12 mouse cellular contexts compared by ENCODE assay signal in the genomic region with DNA sequence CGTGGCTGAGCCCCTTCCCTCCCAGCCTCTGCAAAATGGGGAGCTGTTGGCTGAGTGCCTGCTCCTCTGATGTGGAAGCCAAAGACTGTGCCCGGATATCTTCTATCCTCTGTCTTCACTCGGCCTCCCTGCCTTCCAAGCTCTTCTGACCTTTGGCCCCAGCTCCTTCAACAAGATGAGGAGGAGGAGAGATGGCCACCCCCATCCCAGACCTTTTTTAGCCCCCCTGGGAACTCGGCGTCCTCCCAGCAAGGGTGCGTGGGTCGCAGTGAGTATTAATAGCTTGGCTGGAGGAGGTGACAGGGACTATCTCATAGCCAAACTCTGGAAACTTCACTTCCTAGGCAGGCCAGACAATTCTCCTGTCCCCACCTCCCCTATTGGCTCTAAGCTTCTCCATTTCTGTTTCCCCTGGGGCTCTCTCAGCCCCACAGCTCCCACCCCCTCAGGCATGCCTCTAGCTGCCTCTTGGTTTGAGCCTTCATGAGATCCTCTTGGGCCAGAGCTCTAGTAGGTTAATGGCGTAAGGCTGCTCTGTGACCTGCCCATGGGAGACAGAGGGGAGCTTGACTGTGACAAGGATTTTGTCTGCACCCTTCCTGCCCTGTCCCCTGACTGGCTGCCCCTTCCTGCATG. TPM values are rescaled to one million over a fixed set of nuclear protein-coding genes. Genes with fewer than 3 reads are reported as not detected.
DNase-seq lines count a peak whose midpoint lies in the region; ATAC-seq and TF ChIP-seq lines count a peak whose summit lies in the region.
"Had no signal": no experiment of that assay in that cellular context is flagged by ENCODE, and none has a peak within 500 bp of the region (broad histone marks: within the 10 kb centered on the region; RNA-seq: fewer than 3 reads in every experiment).

No protein-coding gene starts in this region.

- H3K36me3 ChIP-seq in heart, embryonic 11.5 days (ENCODE audit: control insufficient read depth, insufficient read depth, low read length) = no peaks in the 10 kb centered on the region
- no peaks in the 10 kb centered on the region for H3K36me3 ChIP-seq in forebrain, embryonic 11.5 days (ENCODE audit: control insufficient read depth, insufficient read depth, low read length)
- H3K36me3 ChIP-seq: embryonic facial prominence, embryonic 12.5 days had no signal

- DNase-seq in gastrocnemius, adult 2 months = peak; percentile 89
- no peak for DNase-seq in gastrocnemius, postnatal 4 days (ENCODE audit: low spot score in 2 of 2)
- peak; percentile 31 for DNase-seq in adrenal gland, postnatal 25 days
- DNase-seq in kidney, postnatal 4 days = peak; percentile 55 to 58
- DNase-seq in T-cell, adult 2 months (ENCODE audit: low spot score) = no peak
- no peak for DNase-seq in forebrain, embryonic 11.5 days (ENCODE audit: low spot score)
- DNase-seq: spleen, adult 18-20 months had no signal

- no peak for TF ChIP-seq CTCF in gastrocnemius, adult 2 months (IDR thresholded peaks at IDR 0.05)

- intact Hi-C loops in gastrocnemius, adult 2 months (cut with DNase I) = no loop called here

- peak overlapping the region; percentile 84 for H3K27ac ChIP-seq in gastrocnemius, adult 2 months
- H3K27ac ChIP-seq in heart, embryonic 11.5 days (ENCODE audit: low read depth, low read length) = peak overlapping the region; percentile 72
- no peak overlapping the region for H3K27ac ChIP-seq in forebrain, embryonic 11.5 days (ENCODE audit: low read depth, low read length)
- H3K27ac ChIP-seq: embryonic facial prominence, embryonic 12.5 days had no signal

- H3K27me3 ChIP-seq in heart, embryonic 11.5 days (ENCODE audit: control insufficient read depth, insufficient read depth, low read length) = no peaks in the 10 kb centered on the region
- H3K27me3 ChIP-seq in forebrain, embryonic 11.5 days (ENCODE audit: control insufficient read depth, insufficient read depth, low read length) = no peaks in the 10 kb centered on the region
- H3K27me3 ChIP-seq: embryonic facial prominence, embryonic 12.5 days had no signal

- 20% methylated on average over 8 of the region's 8 CpGs for WGBS in heart, embryonic 11.5 days (ENCODE audit: insufficient replicate concordance)
- WGBS in forebrain, embryonic 11.5 days = 61% methylated on average over 8 of the region's 8 CpGs

- peak overlapping the region; percentile 23; the same call in 1 of the 2 replicates for H3K4me2 ChIP-seq in heart, embryonic 11.5 days
- no peak overlapping the region for H3K4me2 ChIP-seq in forebrain, embryonic 11.5 days (ENCODE audit: low read depth, low read length, severe bottlenecking)
- H3K4me2 ChIP-seq: embryonic facial prominence, embryonic 12.5 days had no signal

- 0 out of 2 replicates have a peak, but pooled peaks have one; percentile 35 for ATAC-seq in heart, embryonic 11.5 days (replicated peaks; ENCODE audit: insufficient number of reproducible peaks, low FRiP score, low TSS enrichment)
- no peak for ATAC-seq in CD4-positive, CD25-positive, alpha-beta regulatory T cell, adult 4 months
- no peak for ATAC-seq in forebrain, embryonic 11.5 days (replicated peaks; ENCODE audit: low FRiP score)
- ATAC-seq: hindbrain, embryonic 16.5 days had no signal

- H3K4me1 ChIP-seq in heart, embryonic 11.5 days (ENCODE audit: control insufficient read depth, insufficient read depth, low read length) = peaks cover 43% of the 10 kb centered on the region
- H3K4me1 ChIP-seq in forebrain, embryonic 11.5 days (replicated peaks; ENCODE audit: control insufficient read depth, insufficient read depth, low read length) = peaks cover 12% of the 10 kb centered on the region; the same call in 1 of the 2 replicates

- peak overlapping the region; percentile 10; the same call in 1 of the 2 replicates for H3K9ac ChIP-seq in heart, embryonic 11.5 days (ENCODE audit: low read depth, low read length)
- H3K9ac ChIP-seq in forebrain, embryonic 11.5 days (ENCODE audit: low read length) = no peak overlapping the region
- H3K9ac ChIP-seq: embryonic facial prominence, embryonic 12.5 days had no signal

- H3K4me3 ChIP-seq in gastrocnemius, adult 2 months = peak overlapping the region; percentile 23; the same call in 1 of the 2 replicates
- no peak overlapping the region for H3K4me3 ChIP-seq in heart, embryonic 11.5 days (ENCODE audit: low read depth, low read length)
- no peak overlapping the region for H3K4me3 ChIP-seq in forebrain, embryonic 11.5 days (ENCODE audit: low read depth, low read length)
- H3K4me3 ChIP-seq: embryonic facial prominence, embryonic 12.5 days; myocyte had no signal

- H3K9me3 ChIP-seq in heart, embryonic 11.5 days (replicated peaks; ENCODE audit: control insufficient read depth, low read length) = no peaks in the 10 kb centered on the region
- no peaks in the 10 kb centered on the region for H3K9me3 ChIP-seq in forebrain, embryonic 11.5 days (ENCODE audit: control insufficient read depth, low read length)
- H3K9me3 ChIP-seq: embryonic facial prominence, embryonic 12.5 days had no signal

RNA-seq across cellular contexts. Expression of gene Rpl29, which starts 22.7 kb away (rescaled TPM):
- 100 to 1,000 TPM; 253 to 301 TPM for total RNA-seq in gastrocnemius, adult 2 months (2021)
- 100 to 1,000 TPM; 526 to 599 TPM for total RNA-seq in gastrocnemius, postnatal 4 days (2021)
- 413 and 509 TPM in 2 replicates for total RNA-seq in adrenal gland, postnatal 25 days (2021)
- 695 and 851 TPM in 2 replicates for polyA plus RNA-seq in heart, embryonic 11.5 days (2014; fragmentation: Nextera tagmentation; extraction: Ambion mirVana)
- polyA plus RNA-seq in CD4-positive, CD25-positive, alpha-beta regulatory T cell, adult 4 months (2017; shearing (Covaris generic)) = 1,000 to 10,000 TPM; 1,164 to 1,338 TPM
- 879 and 889 TPM in 2 replicates for polyA plus RNA-seq in forebrain, embryonic 11.5 days (2014; fragmentation: Nextera tagmentation; extraction: Ambion mirVana)

RNA-seq across cellular contexts. Expression of gene Acy1, which starts 31.6 kb away (rescaled TPM):
- 10 to 100 TPM in 1 of 2 experiments, 1 to 10 TPM in 1; 8.2 to 14.9 TPM for total RNA-seq in gastrocnemius, adult 2 months (2021)
- 10 to 100 TPM; 13.4 to 13.5 TPM for total RNA-seq in gastrocnemius, postnatal 4 days (2021)
- total RNA-seq in adrenal gland, postnatal 25 days (2021) = 17.0 and 20.6 TPM in 2 replicates
- 23.2 and 27.7 TPM in 2 replicates for polyA plus RNA-seq in heart, embryonic 11.5 days (2014; fragmentation: Nextera tagmentation; extraction: Ambion mirVana)
- 10 to 100 TPM; 11.6 to 12.2 TPM for polyA plus RNA-seq in CD4-positive, CD25-positive, alpha-beta regulatory T cell, adult 4 months (2017; shearing (Covaris generic))
- polyA plus RNA-seq in forebrain, embryonic 11.5 days (2014; fragmentation: Nextera tagmentation; extraction: Ambion mirVana) = 39.5 and 43.4 TPM in 2 replicates

RNA-seq across cellular contexts. Expression of gene Dusp7, which starts 38.1 kb away (rescaled TPM):
- 10 to 100 TPM; 26.6 to 34.6 TPM for total RNA-seq in gastrocnemius, adult 2 months (2021)
- total RNA-seq in gastrocnemius, postnatal 4 days (2021) = 10 to 100 TPM; 23.9 to 25.5 TPM
- 16.7 and 20.6 TPM in 2 replicates for total RNA-seq in adrenal gland, postnatal 25 days (2021)
- polyA plus RNA-seq in heart, embryonic 11.5 days (2014; fragmentation: Nextera tagmentation; extraction: Ambion mirVana) = 19.8 and 22.0 TPM in 2 replicates
- 10 to 100 TPM; 16.2 to 21.1 TPM for polyA plus RNA-seq in CD4-positive, CD25-positive, alpha-beta regulatory T cell, adult 4 months (2017; shearing (Covaris generic))
- polyA plus RNA-seq in forebrain, embryonic 11.5 days (2014; fragmentation: Nextera tagmentation; extraction: Ambion mirVana) = 26.8 and 27.6 TPM in 2 replicates

RNA-seq across cellular contexts. Expression of gene Abhd14b, which starts 40.7 kb away (rescaled TPM):
- total RNA-seq in gastrocnemius, adult 2 months (2021) = 1 to 10 TPM; 4.8 to 6.1 TPM
- total RNA-seq in gastrocnemius, postnatal 4 days (2021) = 10 to 100 TPM in 1 of 2 experiments, 1 to 10 TPM in 1; 8.8 to 10.3 TPM
- 38.0 and 53.8 TPM in 2 replicates for total RNA-seq in adrenal gland, postnatal 25 days (2021)
- polyA plus RNA-seq in heart, embryonic 11.5 days (2014; fragmentation: Nextera tagmentation; extraction: Ambion mirVana) = 4.7 and 5.0 TPM in 2 replicates
- 10 to 100 TPM; 19.4 to 21.2 TPM for polyA plus RNA-seq in CD4-positive, CD25-positive, alpha-beta regulatory T cell, adult 4 months (2017; shearing (Covaris generic))
- polyA plus RNA-seq in forebrain, embryonic 11.5 days (2014; fragmentation: Nextera tagmentation; extraction: Ambion mirVana) = 4.6 and 4.7 TPM in 2 replicates

RNA-seq across cellular contexts. Expression of gene Abhd14a, which starts 40.9 kb away (rescaled TPM):
- 10 to 100 TPM; 15.9 to 19.8 TPM for total RNA-seq in gastrocnemius, adult 2 months (2021)
- total RNA-seq in gastrocnemius, postnatal 4 days (2021) = 10 to 100 TPM; 18.5 to 19.1 TPM
- 21.7 and 23.1 TPM in 2 replicates for total RNA-seq in adrenal gland, postnatal 25 days (2021)
- polyA plus RNA-seq in heart, embryonic 11.5 days (2014; fragmentation: Nextera tagmentation; extraction: Ambion mirVana) = 41.2 and 41.9 TPM in 2 replicates
- polyA plus RNA-seq in CD4-positive, CD25-positive, alpha-beta regulatory T cell, adult 4 months (2017; shearing (Covaris generic)) = 10 to 100 TPM; 10.5 to 24.2 TPM
- 38.3 and 41.0 TPM in 2 replicates for polyA plus RNA-seq in forebrain, embryonic 11.5 days (2014; fragmentation: Nextera tagmentation; extraction: Ambion mirVana)

Comparison
In these comparisons a context has a peak if more than half of its experiments do, and no peak if none do; other contexts are left out.
1. DNase-seq: peak in gastrocnemius, adult 2 months (single experiment), adrenal gland, postnatal 25 days (single experiment) and kidney, postnatal 4 days (2 of 2); none in gastrocnemius, postnatal 4 days (0 of 2), T-cell, adult 2 months (single experiment) and forebrain, embryonic 11.5 days (single experiment).